Mouse (Mus musculus) E14TG2a.4 (cell line): ENCODE measurements at regions not wholly inside any gene's neighbourhood (a gene's known extent, or its start where the extent isn't known, plus 50 kb on each side); places are given as distances from the start of the nearest gene placed in this dataset.

Experiments used
- CTCF ChIP-seq: conservative IDR thresholded peaks from 2 replicates; pipeline ENCODE4 v1.5.1; 2014; ENCODE audit warnings: low read length
- NANOG ChIP-seq: IDR thresholded peaks from 2 replicates; pipeline ENCODE4 v1.6.1; 2014; ENCODE audit warnings: borderline replicate concordance, low read length, mixed read lengths
- POU5F1 ChIP-seq: IDR thresholded peaks from 2 replicates; pipeline ENCODE4 v1.6.1; 2014; ENCODE audit warnings: low read length, borderline replicate concordance

GRCm38 (mm10) chr7:135898876-135899275, 182.7 kb upstream of the Mki67 start:
- TF ChIP-seq CTCF = no peak
- no peak for TF ChIP-seq POU5F1
- TF ChIP-seq NANOG = no peak
